ENCODE assay signal across 25 mouse cellular contexts in genomic region chr3:153339940-153340339, GRCm38 (mm10).
DNase-seq lines count a peak whose midpoint lies in the region; ATAC-seq and TF ChIP-seq lines count a peak whose summit lies in the region.
"Had no signal": no experiment of that assay in that cellular context is flagged by ENCODE, and none has a peak within 500 bp of the region (broad histone marks: within the 10 kb centered on the region; RNA-seq: fewer than 3 reads in every experiment).

No protein-coding gene starts in this region.

- H3K36me3 ChIP-seq in G1E (replicated peaks) (peaks cover 37% of the 10 kb centered on the region), MEL (ENCODE audit: control insufficient read depth in 1 of 2, insufficient read depth in 2 of 2, low read length in 2 of 2) (peaks cover 0 to 6% of the 10 kb centered on the region in 2 experiments; a peak in 2 of 4 replicates)
- no peaks in the 10 kb centered on the region for H3K36me3 ChIP-seq in forebrain, embryonic 11.5 days (ENCODE audit: control insufficient read depth, insufficient read depth, low read length)
- H3K36me3 ChIP-seq: embryonic facial prominence, embryonic 13.5 days; embryonic facial prominence, embryonic 15.5 days; forebrain, embryonic 10.5 days; forebrain, embryonic 15.5 days had no signal

- DNase-seq in G1E (ENCODE audit: low spot score), result peak; percentile 18
- DNase-seq in MEL (ENCODE audit: low read depth, low spot score), result peak; percentile 68
- no peak for DNase-seq in forebrain, embryonic 11.5 days (ENCODE audit: low spot score)
- no peak for DNase-seq in lung, adult 2 months
- no peak for DNase-seq in lung, adult 18-20 months
- DNase-seq: adrenal gland, adult 2 months; adrenal gland, postnatal 10 days; adrenal gland, postnatal 25 days; cerebellum, adult 11 months; cerebellum, adult 18-20 months; cerebellum, adult 8-10 months; cerebellum, adult 9-11 months; cerebellum, postnatal 14 days; cerebellum, postnatal 36 days had no signal

- peak; percentile 66 for ATAC-seq in G1E (ENCODE audit: extremely low read depth, insufficient number of reproducible peaks, low FRiP score, poor library complexity, severe bottlenecking)
- ATAC-seq in common myeloid progenitor, adult 5-6 weeks (replicated peaks; ENCODE audit: low read depth, poor library complexity, severe bottlenecking), result peak; percentile 80
- ATAC-seq in megakaryocyte progenitor cell, adult 5-6 weeks (replicated peaks; ENCODE audit: poor library complexity), result peak; percentile 73
- no peak for ATAC-seq in forebrain, embryonic 11.5 days (replicated peaks; ENCODE audit: low FRiP score)
- ATAC-seq: activated CD4-positive, CD25-positive, alpha-beta regulatory T cell, adult 4 months; forebrain, embryonic 13.5 days; forebrain, embryonic 15.5 days; Patski had no signal

- TF ChIP-seq RAD21 in MEL (IDR thresholded peaks at IDR 0.05; ENCODE audit: low read depth, low read length), result no peak

- TF ChIP-seq CTCF in G1E (IDR thresholded peaks at IDR 0.05; ENCODE audit: low read depth, low read length) (no peak), MEL (IDR thresholded peaks at IDR 0.05 in 2 of 3, conservative IDR thresholded peaks at IDR 0.05 in 1 of 3; ENCODE audit: control insufficient read depth in 1 of 3, insufficient read depth in 1 of 3, low read depth in 2 of 3, low read length in 3 of 3, poor library complexity in 1 of 3, severe bottlenecking in 1 of 3) (no peak)
- TF ChIP-seq CTCF in lung, adult 2 months (IDR thresholded peaks at IDR 0.05; ENCODE audit: insufficient read depth, low read length), result no peak

- no peak overlapping the region for H3K4me2 ChIP-seq in forebrain, embryonic 11.5 days (ENCODE audit: low read depth, low read length, severe bottlenecking)
- H3K4me2 ChIP-seq: embryonic facial prominence, embryonic 13.5 days; embryonic facial prominence, embryonic 15.5 days; forebrain, embryonic 13.5 days; forebrain, embryonic 15.5 days had no signal

- no peaks in the 10 kb centered on the region for H3K79me2 ChIP-seq in MEL (ENCODE audit: control insufficient read depth, insufficient read depth, low read length, poor library complexity)

- no peak overlapping the region for H3K9ac ChIP-seq in MEL (ENCODE audit: control insufficient read depth, low read depth, low read length, poor library complexity, severe bottlenecking)
- H3K9ac ChIP-seq in forebrain, embryonic 11.5 days (ENCODE audit: low read length), result no peak overlapping the region
- H3K9ac ChIP-seq: embryonic facial prominence, embryonic 13.5 days; embryonic facial prominence, embryonic 15.5 days; forebrain, embryonic 13.5 days; forebrain, embryonic 15.5 days; forebrain, postnatal 0 days had no signal

- TF ChIP-seq POLR2A in MEL (IDR thresholded peaks at IDR 0.05; ENCODE audit: control insufficient read depth in 1 of 2, insufficient read depth in 1 of 2, low read depth in 1 of 2, low read length in 2 of 2, poor library complexity in 1 of 2), result no peak
- TF ChIP-seq POLR2A in lung, adult 2 months (IDR thresholded peaks at IDR 0.05; ENCODE audit: borderline replicate concordance, extremely low read depth, low read depth, low read length), result no peak

- H3K4me1 ChIP-seq in G1E (ENCODE audit: insufficient read depth, low read depth, low read length) (0 out of 2 replicates have a peak, but pooled peaks cover 8% of the 10 kb centered on the region), MEL (ENCODE audit: control insufficient read depth in 1 of 2, insufficient read depth in 2 of 2, low read length in 2 of 2) (peaks cover 0 to 5% of the 10 kb centered on the region in 2 experiments; a peak in 2 of 4 replicates)
- H3K4me1 ChIP-seq in forebrain, embryonic 11.5 days (replicated peaks; ENCODE audit: control insufficient read depth, insufficient read depth, low read length), result no peaks in the 10 kb centered on the region
- H3K4me1 ChIP-seq in lung, adult 2 months (ENCODE audit: control insufficient read depth, insufficient read depth, low read length), result no peaks in the 10 kb centered on the region
- H3K4me1 ChIP-seq: embryonic facial prominence, embryonic 13.5 days; embryonic facial prominence, embryonic 15.5 days; forebrain, embryonic 10.5 days had no signal

- WGBS in forebrain, embryonic 11.5 days, result 71% methylated on average over 2 of the region's 2 CpGs
- 58% methylated on average over 2 of the region's 2 CpGs for WGBS in lung, adult 2 months

- H3K9me3 ChIP-seq in G1E (replicated peaks) (no peaks in the 10 kb centered on the region), MEL (replicated peaks; ENCODE audit: insufficient read depth, low read length) (no peaks in the 10 kb centered on the region)
- no peaks in the 10 kb centered on the region for H3K9me3 ChIP-seq in forebrain, embryonic 11.5 days (ENCODE audit: control insufficient read depth, low read length)
- H3K9me3 ChIP-seq: embryonic facial prominence, embryonic 13.5 days; embryonic facial prominence, embryonic 15.5 days; forebrain, embryonic 10.5 days; forebrain, embryonic 13.5 days; forebrain, embryonic 15.5 days had no signal

- H3K4me3 ChIP-seq in G1E (ENCODE audit: low read depth, low read length) (no peak overlapping the region), MEL (ENCODE audit: control insufficient read depth in 1 of 2, insufficient read depth in 1 of 2, low read depth in 2 of 2, low read length in 2 of 2) (no peak overlapping the region)
- no peak overlapping the region for H3K4me3 ChIP-seq in forebrain, embryonic 11.5 days (ENCODE audit: low read depth, low read length)
- H3K4me3 ChIP-seq in lung, adult 2 months (replicated peaks; ENCODE audit: extremely low read depth, low read depth, low read length), result no peak overlapping the region
- H3K4me3 ChIP-seq: embryonic facial prominence, embryonic 13.5 days; embryonic facial prominence, embryonic 15.5 days; erythroblast, embryonic 14.5 days; forebrain, embryonic 10.5 days; forebrain, embryonic 13.5 days; forebrain, embryonic 15.5 days had no signal

- H3K27ac ChIP-seq in MEL (ENCODE audit: control insufficient read depth, low read depth, low read length), result no peak overlapping the region
- H3K27ac ChIP-seq in forebrain, embryonic 11.5 days (ENCODE audit: low read depth, low read length), result no peak overlapping the region
- H3K27ac ChIP-seq: embryonic facial prominence, embryonic 13.5 days; embryonic facial prominence, embryonic 15.5 days; forebrain, embryonic 10.5 days; forebrain, embryonic 13.5 days; forebrain, embryonic 15.5 days had no signal

- 0 out of 4 replicates have a peak, but pooled peaks have one; percentile 15 to 16 for TF ChIP-seq EP300 in MEL (IDR thresholded peaks at IDR 0.05; ENCODE audit: low read depth in 1 of 2, low read length in 2 of 2)

- H3K27me3 ChIP-seq in G1E (ENCODE audit: insufficient read depth, low read length), result no peaks in the 10 kb centered on the region
- H3K27me3 ChIP-seq in MEL (ENCODE audit: control insufficient read depth in 1 of 2, insufficient read depth in 2 of 2, low read length in 2 of 2), result no peaks in the 10 kb centered on the region
- H3K27me3 ChIP-seq in forebrain, embryonic 11.5 days (ENCODE audit: control insufficient read depth, insufficient read depth, low read length), result no peaks in the 10 kb centered on the region
- H3K27me3 ChIP-seq: embryonic facial prominence, embryonic 13.5 days; embryonic facial prominence, embryonic 15.5 days; forebrain, embryonic 13.5 days; forebrain, embryonic 15.5 days; Patski had no signal

TF ChIP-seq in MEL, 35 proteins besides CTCF, POLR2A, EP300 and RAD21:
- TF ChIP-seq MAFK (IDR thresholded peaks at IDR 0.05; ENCODE audit: borderline replicate concordance, low read depth, low read length) (no peak), USF1 (IDR thresholded peaks at IDR 0.05; ENCODE audit: low read depth, low read length) (no peak), GATA1 (IDR thresholded peaks at IDR 0.05; ENCODE audit: low read depth, low read length) (0 out of 2 replicates have a peak, but pooled peaks have one; percentile 40), USF2 (IDR thresholded peaks at IDR 0.05; ENCODE audit: borderline replicate concordance in 1 of 2, insufficient read depth in 1 of 2, low read depth in 1 of 2, low read length in 2 of 2) (no peak), MYC (IDR thresholded peaks at IDR 0.05; ENCODE audit: low read depth, low read length) (no peak), MYB (IDR thresholded peaks at IDR 0.05; ENCODE audit: low read depth, low read length) (no peak)

Comparison
In these comparisons a context has a peak if more than half of its experiments do, and no peak if none do; other contexts are left out.
1. DNase-seq: peak in G1E (single experiment) and MEL (single experiment); none in forebrain, embryonic 11.5 days (single experiment), lung, adult 2 months (single experiment) and lung, adult 18-20 months (0 of 2).